Mouse (Mus musculus): ENCODE measurements at regions not wholly inside any gene's neighbourhood (a gene's known extent, or its start where the extent isn't known, plus 50 kb on each side); places are given as distances from the start of the nearest gene placed in this dataset.

DNA sequence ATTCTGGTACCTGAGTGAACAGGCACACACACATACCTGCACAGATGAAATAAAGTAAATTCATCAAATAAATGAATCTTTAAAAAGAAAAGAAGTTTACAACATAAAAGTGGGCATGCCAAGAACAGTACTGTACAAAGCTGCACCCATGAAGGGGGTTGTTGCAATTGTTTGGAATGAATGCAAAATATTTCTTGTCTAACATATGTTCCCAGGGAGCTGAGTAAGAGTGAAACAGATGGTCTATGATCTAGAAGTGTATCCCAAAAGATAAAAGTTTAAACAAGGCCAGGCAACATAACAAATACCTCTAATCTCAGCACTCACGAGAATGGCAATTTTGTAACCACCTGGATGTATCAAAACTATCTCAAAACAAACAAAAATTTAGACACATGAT, 1685.5 kb upstream of the Dsel start:
- H3K9ac ChIP-seq (ENCODE audit: low read length): no peak overlapping the region
- no peak for ATAC-seq (ENCODE audit: insufficient number of reproducible peaks, low FRiP score, low TSS enrichment, low read depth)
- no peak for DNase-seq (ENCODE audit: low spot score)
- no peaks in the 10 kb centered on the region for H3K27me3 ChIP-seq (ENCODE audit: control insufficient read depth, insufficient read depth, low read length)
- no peak overlapping the region for H3K4me2 ChIP-seq (ENCODE audit: low read depth, severe bottlenecking)
- no peaks in the 10 kb centered on the region for H3K4me1 ChIP-seq (ENCODE audit: control insufficient read depth, insufficient read depth, low read length)
- WGBS: 82% methylated on average over 1 of the region's 1 CpGs
- H3K27ac ChIP-seq (replicated peaks; ENCODE audit: low read depth, low read length): no peak overlapping the region
- H3K36me3 ChIP-seq (ENCODE audit: control insufficient read depth, insufficient read depth, low read length): no peaks in the 10 kb centered on the region
- no peaks in the 10 kb centered on the region for H3K9me3 ChIP-seq (ENCODE audit: control insufficient read depth, low read length)
- H3K4me3 ChIP-seq (ENCODE audit: low read depth, low read length): no peak overlapping the region

DNA sequence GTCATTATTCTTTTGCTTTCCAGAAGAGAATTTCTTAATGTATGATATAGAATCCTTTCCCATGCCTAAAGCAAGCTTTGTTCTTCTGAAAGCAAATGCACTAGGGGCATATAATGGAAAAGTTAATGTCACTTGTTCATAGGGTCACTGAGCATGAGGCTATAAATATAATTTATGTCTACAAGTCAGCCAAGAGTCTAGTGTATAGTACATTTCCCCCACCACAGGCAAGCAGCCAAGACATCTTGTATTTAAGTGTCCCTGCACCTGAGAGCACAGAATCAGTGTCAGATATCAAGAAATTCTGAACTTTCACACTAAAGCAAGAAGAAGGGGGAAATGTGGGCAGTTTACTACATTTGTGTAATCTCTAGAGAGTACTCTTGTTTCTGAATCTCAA, 1675.3 kb upstream of the Dsel start:
- ATAC-seq (ENCODE audit: insufficient number of reproducible peaks, low FRiP score, low TSS enrichment, low read depth) (no peak), DNase-seq (ENCODE audit: low spot score) (no peak)
- no peaks in the 10 kb centered on the region for H3K36me3 ChIP-seq (ENCODE audit: control insufficient read depth, insufficient read depth, low read length)
- H3K27me3 ChIP-seq (ENCODE audit: control insufficient read depth, insufficient read depth, low read length): no peaks in the 10 kb centered on the region
- H3K27ac ChIP-seq (replicated peaks; ENCODE audit: low read depth, low read length): no peak overlapping the region
- H3K4me2 ChIP-seq (ENCODE audit: low read depth, severe bottlenecking): no peak overlapping the region
- no peak overlapping the region for H3K9ac ChIP-seq (ENCODE audit: low read length)
- H3K4me3 ChIP-seq (ENCODE audit: low read depth, low read length): no peak overlapping the region
- no peaks in the 10 kb centered on the region for H3K9me3 ChIP-seq (ENCODE audit: control insufficient read depth, low read length)
- H3K4me1 ChIP-seq (ENCODE audit: control insufficient read depth, insufficient read depth, low read length): no peaks in the 10 kb centered on the region

GRCm38 (mm10) chr1:113530553-113530952, 1665.8 kb upstream of the Dsel start:
- Histone ChIP-seq H3K9me3 (ENCODE audit: control insufficient read depth, low read length) (no peaks in the 10 kb centered on the region), H3K4me2 (ENCODE audit: low read depth, severe bottlenecking) (no peak overlapping the region), H3K36me3 (ENCODE audit: control insufficient read depth, insufficient read depth, low read length) (no peaks in the 10 kb centered on the region), H3K4me3 (ENCODE audit: low read depth, low read length) (no peak overlapping the region), H3K4me1 (ENCODE audit: control insufficient read depth, insufficient read depth, low read length) (no peaks in the 10 kb centered on the region), H3K27ac (replicated peaks; ENCODE audit: low read depth, low read length) (no peak overlapping the region), H3K9ac (ENCODE audit: low read length) (no peak overlapping the region), H3K27me3 (ENCODE audit: control insufficient read depth, insufficient read depth, low read length) (no peaks in the 10 kb centered on the region)
- no peak for DNase-seq (ENCODE audit: low spot score)
- no peak for ATAC-seq (ENCODE audit: insufficient number of reproducible peaks, low FRiP score, low TSS enrichment, low read depth)
- 89% methylated on average over 3 of the region's 3 CpGs for WGBS

DNA sequence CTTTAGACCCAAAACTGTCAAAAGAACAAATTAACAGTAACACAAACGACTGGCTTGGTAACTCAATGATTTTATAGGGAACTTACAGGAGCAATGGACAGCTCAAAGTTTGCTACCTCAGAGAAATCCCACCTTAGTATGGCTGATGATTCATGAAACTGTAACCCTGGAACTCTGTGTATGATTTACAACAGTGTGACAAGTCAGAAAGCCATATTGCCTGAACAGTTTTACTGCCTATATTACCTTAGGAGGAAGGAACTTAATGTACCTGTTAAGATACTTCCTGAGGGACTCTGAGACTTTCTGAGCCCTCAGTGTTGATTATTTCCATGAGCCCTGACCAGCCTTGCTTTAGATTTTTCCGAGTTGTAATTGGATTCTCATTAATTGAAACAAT, 1631.3 kb upstream of the Dsel start:
- 71% methylated on average over 2 of the region's 2 CpGs for WGBS

DNA sequence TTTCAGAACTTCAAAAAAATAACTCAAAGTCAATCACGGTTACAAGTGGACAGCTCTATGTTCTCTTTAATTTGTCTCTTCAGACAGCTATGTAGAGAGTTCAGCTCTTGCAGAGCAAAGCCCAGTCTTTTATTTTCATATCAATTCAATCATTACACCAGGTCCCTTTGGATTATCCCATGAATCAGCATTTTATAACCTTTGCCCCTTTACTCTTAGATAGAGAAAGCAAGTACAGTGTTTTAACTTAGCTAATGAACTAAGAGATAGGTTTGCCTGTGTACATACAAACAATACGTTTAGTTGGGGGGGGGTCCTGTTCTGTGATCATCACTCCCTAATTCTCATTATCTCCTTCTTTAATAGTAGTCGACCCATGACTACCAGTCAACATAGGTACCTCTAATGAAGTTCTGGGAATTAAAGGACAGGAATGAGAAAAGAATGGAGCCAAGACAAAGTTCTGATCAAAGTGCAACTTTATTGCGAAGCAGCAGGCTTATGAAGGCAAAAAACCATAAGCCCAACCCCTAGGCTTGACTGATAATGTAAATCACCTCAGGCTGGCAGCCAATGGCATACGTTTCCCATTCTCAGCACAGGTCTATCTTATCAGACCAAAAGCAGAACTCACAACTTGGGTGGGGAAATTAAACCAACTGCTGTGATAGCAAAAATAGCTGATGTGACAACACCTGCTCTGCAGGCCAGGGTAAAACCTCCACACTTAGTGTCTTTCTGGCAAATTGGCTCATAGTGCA, 1625.7 kb upstream of the Dsel start:
- Histone ChIP-seq H3K9ac (ENCODE audit: low read length) (no peak overlapping the region), H3K4me3 (ENCODE audit: low read depth, low read length) (no peak overlapping the region), H3K27me3 (ENCODE audit: control insufficient read depth, insufficient read depth, low read length) (no peaks in the 10 kb centered on the region), H3K9me3 (ENCODE audit: control insufficient read depth, low read length) (no peaks in the 10 kb centered on the region), H3K36me3 (ENCODE audit: control insufficient read depth, insufficient read depth, low read length) (no peaks in the 10 kb centered on the region), H3K27ac (replicated peaks; ENCODE audit: low read depth, low read length) (no peak overlapping the region), H3K4me1 (ENCODE audit: control insufficient read depth, insufficient read depth, low read length) (no peaks in the 10 kb centered on the region), H3K4me2 (ENCODE audit: low read depth, severe bottlenecking) (no peak overlapping the region)
- no peak for ATAC-seq (ENCODE audit: insufficient number of reproducible peaks, low FRiP score, low TSS enrichment, low read depth)
- WGBS: 82% methylated on average over 5 of the region's 5 CpGs
- no peak for DNase-seq (ENCODE audit: low spot score)

More for the DNA sequence above, 1631.3 kb upstream of the Dsel start:
- no peak for DNase-seq (ENCODE audit: low spot score)
- no peaks in the 10 kb centered on the region for H3K4me1 ChIP-seq (ENCODE audit: control insufficient read depth, insufficient read depth, low read length)
- H3K27ac ChIP-seq (replicated peaks; ENCODE audit: low read depth, low read length): no peak overlapping the region
- H3K9me3 ChIP-seq (ENCODE audit: control insufficient read depth, low read length): no peaks in the 10 kb centered on the region
- H3K9ac ChIP-seq (ENCODE audit: low read length): no peak overlapping the region
- ATAC-seq (ENCODE audit: insufficient number of reproducible peaks, low FRiP score, low TSS enrichment, low read depth): no peak
- H3K36me3 ChIP-seq (ENCODE audit: control insufficient read depth, insufficient read depth, low read length): no peaks in the 10 kb centered on the region
- H3K4me2 ChIP-seq (ENCODE audit: low read depth, severe bottlenecking): no peak overlapping the region
- H3K27me3 ChIP-seq (ENCODE audit: control insufficient read depth, insufficient read depth, low read length): no peaks in the 10 kb centered on the region
- no peak overlapping the region for H3K4me3 ChIP-seq (ENCODE audit: low read depth, low read length)

DNA sequence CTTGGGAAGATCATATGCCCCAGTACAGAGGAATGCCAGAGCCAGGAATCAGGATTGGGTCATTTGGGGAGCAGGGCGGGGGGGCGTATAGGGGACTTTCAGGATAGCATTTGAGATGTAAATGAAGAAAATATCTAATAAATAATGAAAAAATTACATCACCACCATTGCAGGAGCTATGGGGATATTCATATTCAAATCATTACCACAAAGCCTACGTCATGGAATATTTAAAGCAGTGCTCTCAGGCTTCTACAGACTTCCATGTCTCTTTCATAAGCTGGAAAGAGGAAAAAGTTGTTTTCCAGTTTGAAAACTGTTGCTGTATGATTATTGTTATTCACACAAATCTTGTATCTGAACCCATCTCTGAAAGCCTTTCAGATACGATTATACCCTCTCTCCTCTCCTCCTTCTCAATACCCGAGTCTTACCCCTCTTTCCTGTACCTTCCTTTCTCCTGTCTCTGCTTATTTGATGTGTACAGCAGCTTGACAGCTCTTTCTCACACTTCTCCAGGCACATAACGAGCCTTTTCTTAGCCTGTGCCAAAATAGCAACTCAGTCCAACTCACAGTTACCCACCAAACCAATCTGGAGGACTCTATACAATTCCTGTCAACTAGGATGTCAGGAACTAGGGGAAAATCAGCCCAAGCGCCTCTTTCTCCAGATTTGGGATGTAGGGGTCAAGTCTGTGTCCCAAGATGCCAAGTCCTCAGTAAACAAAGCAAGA, 1592.0 kb upstream of the Dsel start:
- no peak for DNase-seq (ENCODE audit: low spot score)

GRCm38 (mm10) chr1:113433701-113434100, 1569.0 kb upstream of the Dsel start:
- 85% methylated on average over 1 of the region's 1 CpGs for WGBS

More for the DNA sequence above, 1592.0 kb upstream of the Dsel start:
- WGBS: 81% methylated on average over 7 of the region's 7 CpGs
- no peaks in the 10 kb centered on the region for H3K27me3 ChIP-seq (ENCODE audit: control insufficient read depth, insufficient read depth, low read length)
- no peak overlapping the region for H3K27ac ChIP-seq (replicated peaks; ENCODE audit: low read depth, low read length)
- H3K9me3 ChIP-seq (ENCODE audit: control insufficient read depth, low read length): no peaks in the 10 kb centered on the region
- H3K4me3 ChIP-seq (ENCODE audit: low read depth, low read length): no peak overlapping the region
- ATAC-seq (ENCODE audit: insufficient number of reproducible peaks, low FRiP score, low TSS enrichment, low read depth): no peak
- H3K4me1 ChIP-seq (ENCODE audit: control insufficient read depth, insufficient read depth, low read length): no peaks in the 10 kb centered on the region
- H3K9ac ChIP-seq (ENCODE audit: low read length): no peak overlapping the region
- no peak overlapping the region for H3K4me2 ChIP-seq (ENCODE audit: low read depth, severe bottlenecking)
- H3K36me3 ChIP-seq (ENCODE audit: control insufficient read depth, insufficient read depth, low read length): no peaks in the 10 kb centered on the region

GRCm38 (mm10) chr1:113431266-113431665, 1566.5 kb upstream of the Dsel start:
- Histone ChIP-seq H3K27me3 (ENCODE audit: control insufficient read depth, insufficient read depth, low read length) (no peaks in the 10 kb centered on the region), H3K27ac (replicated peaks; ENCODE audit: low read depth, low read length) (no peak overlapping the region), H3K9ac (ENCODE audit: low read length) (no peak overlapping the region), H3K9me3 (ENCODE audit: control insufficient read depth, low read length) (no peaks in the 10 kb centered on the region), H3K36me3 (ENCODE audit: control insufficient read depth, insufficient read depth, low read length) (no peaks in the 10 kb centered on the region), H3K4me1 (ENCODE audit: control insufficient read depth, insufficient read depth, low read length) (no peaks in the 10 kb centered on the region), H3K4me2 (ENCODE audit: low read depth, severe bottlenecking) (no peak overlapping the region), H3K4me3 (ENCODE audit: low read depth, low read length) (no peak overlapping the region)
- no peak for ATAC-seq (ENCODE audit: insufficient number of reproducible peaks, low FRiP score, low TSS enrichment, low read depth)
- DNase-seq (ENCODE audit: low spot score): no peak

More at GRCm38 (mm10) chr1:113433701-113434100, 1569.0 kb upstream of the Dsel start:
- no peak overlapping the region for H3K27ac ChIP-seq (replicated peaks; ENCODE audit: low read depth, low read length)
- H3K4me2 ChIP-seq (ENCODE audit: low read depth, severe bottlenecking): no peak overlapping the region
- H3K9me3 ChIP-seq (ENCODE audit: control insufficient read depth, low read length): no peaks in the 10 kb centered on the region
- no peak overlapping the region for H3K4me3 ChIP-seq (ENCODE audit: low read depth, low read length)
- no peaks in the 10 kb centered on the region for H3K27me3 ChIP-seq (ENCODE audit: control insufficient read depth, insufficient read depth, low read length)
- ATAC-seq (ENCODE audit: insufficient number of reproducible peaks, low FRiP score, low TSS enrichment, low read depth) (no peak), DNase-seq (ENCODE audit: low spot score) (no peak)
- H3K36me3 ChIP-seq (ENCODE audit: control insufficient read depth, insufficient read depth, low read length): no peaks in the 10 kb centered on the region
- no peak overlapping the region for H3K9ac ChIP-seq (ENCODE audit: low read length)
- no peaks in the 10 kb centered on the region for H3K4me1 ChIP-seq (ENCODE audit: control insufficient read depth, insufficient read depth, low read length)
